Mouse (Mus musculus) heart, adult 2 months (tissue): ENCODE measurements around the gene Bfar.

Experiments
- CTCF ChIP-seq: fragments of 200-600 bp; IDR thresholded peaks from 2 replicates; pipeline ENCODE4 v1.8.1; 2022; ENCODE audit warnings: antibody characterized with exemption, mild to moderate bottlenecking, moderate library complexity
- EP300 ChIP-seq: fragments of 200-500 bp; IDR thresholded peaks from 2 replicates; pipeline ENCODE4 v1.6.1; 2011; ENCODE audit warnings: low read depth, low read length, control low read depth; ENCODE audit not compliant: insufficient read depth
- POLR2A ChIP-seq: fragments of 200-500 bp; IDR thresholded peaks from 2 replicates; pipeline ENCODE4 v1.6.1; 2011; ENCODE audit warnings: mild to moderate bottlenecking, low read depth, low read length, control low read depth; ENCODE audit not compliant: insufficient read depth

- TF ChIP-seq CTCF (no peak), POLR2A (no peak), EP300 (no peak)
Measured at GRCm38 (mm10) chr16:13702184-13702583, 30.5 kb downstream of the Bfar start.
